Mouse (Mus musculus): Measurements from ENCODE around the gene Lmx1b. TPM values are rescaled to one million over a fixed set of nuclear protein-coding genes. Genes with fewer than 3 reads are reported as not detected.

Lmx1b gene
- polyA plus RNA-seq, 1 experiment from 2014 or later = not detected

DNA sequence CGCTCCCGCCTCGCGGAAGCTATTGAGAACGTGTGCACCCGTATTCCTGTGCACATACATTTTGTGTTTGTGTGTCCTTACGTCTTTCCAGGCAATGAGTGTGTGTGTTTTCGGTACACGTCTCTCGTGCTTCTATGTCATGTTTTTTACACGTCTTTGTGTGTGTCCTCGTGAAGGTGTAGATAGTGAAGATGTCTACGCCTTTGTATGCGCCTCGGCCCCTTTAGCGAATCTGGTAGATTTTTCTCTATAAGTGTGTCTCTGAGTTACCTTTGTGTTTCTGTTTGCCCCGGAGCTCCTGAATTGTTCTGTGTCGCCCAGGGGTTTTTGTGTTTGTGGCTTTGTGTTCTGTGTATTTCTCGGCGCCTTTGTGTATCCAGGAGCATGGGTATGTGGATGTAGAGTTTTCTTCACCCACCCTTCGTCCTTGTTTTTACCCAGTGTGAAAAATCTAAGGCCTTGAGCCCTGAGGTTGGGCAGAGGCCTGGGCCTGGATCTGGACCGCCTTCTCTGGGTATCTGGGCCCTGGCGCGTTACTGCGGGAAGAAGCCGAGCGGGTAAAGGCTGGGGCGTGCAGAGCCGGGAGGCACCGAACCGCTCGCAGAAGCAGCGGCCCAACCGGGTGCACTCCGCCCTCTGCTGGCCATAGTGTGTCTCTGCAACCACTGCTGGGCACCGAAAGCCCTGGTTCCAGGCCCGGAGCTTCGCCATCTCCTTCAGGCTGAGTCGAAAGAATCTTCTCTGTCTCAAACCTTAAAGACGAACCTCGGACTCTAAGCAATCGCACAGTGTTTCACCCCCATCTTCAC is 2.5 kb upstream of the Lmx1b start:
- H3K9me3 ChIP-seq (replicated peaks) = no peaks in the 10 kb centered on the region
- H3K4me3 ChIP-seq = no peak overlapping the region
- H3K9ac ChIP-seq = no peak overlapping the region
- WGBS (ENCODE audit: insufficient replicate concordance) = 4% methylated on average over 42 of the region's 42 CpGs
- H3K4me2 ChIP-seq = peak overlapping the region; percentile 2; the same call in 1 of the 2 replicates
- peaks cover 100% of the 10 kb centered on the region for H3K27me3 ChIP-seq (replicated peaks)
- ATAC-seq = no peak
- no peak overlapping the region for H3K27ac ChIP-seq
- no peaks in the 10 kb centered on the region for H3K36me3 ChIP-seq
- H3K4me1 ChIP-seq = peaks cover 7% of the 10 kb centered on the region; the same call in 1 of the 2 replicates

DNA sequence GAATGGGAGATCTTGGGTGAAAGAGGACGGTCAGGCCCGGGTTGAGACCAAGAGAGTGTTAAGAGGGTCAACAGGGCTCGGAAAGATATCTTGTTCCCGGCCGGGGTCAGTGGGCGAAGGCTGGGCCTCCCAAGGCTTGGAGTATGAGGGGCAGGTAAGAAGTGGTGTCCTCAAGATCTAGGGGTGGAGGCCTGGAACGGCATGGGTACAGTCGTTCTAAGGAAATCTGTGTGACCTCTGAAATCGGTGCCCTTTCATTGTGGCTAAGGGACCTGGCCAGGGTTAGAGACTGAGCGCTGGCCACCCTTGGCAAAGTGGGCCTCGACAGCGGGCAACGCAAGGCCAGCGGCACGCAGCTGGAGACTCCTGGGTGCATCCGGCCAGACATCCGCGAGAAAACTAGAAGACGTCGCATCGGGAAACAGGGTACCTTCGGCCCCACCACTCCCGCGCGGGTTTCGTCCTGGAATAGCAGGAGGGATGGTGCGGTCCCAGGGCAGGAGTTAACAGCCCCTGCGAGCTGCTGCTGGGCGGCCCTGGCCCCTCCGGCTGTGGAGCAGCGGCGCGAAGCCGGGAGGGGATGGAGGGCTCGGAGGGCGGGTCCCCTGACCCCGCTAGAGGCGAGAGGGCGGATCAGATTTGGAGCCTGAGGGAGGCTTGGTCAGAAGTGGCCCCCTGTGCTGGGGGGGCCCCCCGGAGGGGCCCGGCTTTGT is 1.7 kb upstream of the Lmx1b start:
- no peak overlapping the region for H3K27ac ChIP-seq
- H3K27me3 ChIP-seq (replicated peaks) = peaks cover 100% of the 10 kb centered on the region
- H3K4me2 ChIP-seq = peak overlapping the region; percentile 2; the same call in 1 of the 2 replicates
- H3K4me3 ChIP-seq = no peak overlapping the region
- H3K4me1 ChIP-seq = peaks cover 7% of the 10 kb centered on the region; the same call in 1 of the 2 replicates
- H3K9ac ChIP-seq = no peak overlapping the region
- WGBS (ENCODE audit: insufficient replicate concordance) = 3% methylated on average over 41 of the region's 41 CpGs
- H3K9me3 ChIP-seq (replicated peaks) = no peaks in the 10 kb centered on the region
- no peak for ATAC-seq
- H3K36me3 ChIP-seq = no peaks in the 10 kb centered on the region

DNA sequence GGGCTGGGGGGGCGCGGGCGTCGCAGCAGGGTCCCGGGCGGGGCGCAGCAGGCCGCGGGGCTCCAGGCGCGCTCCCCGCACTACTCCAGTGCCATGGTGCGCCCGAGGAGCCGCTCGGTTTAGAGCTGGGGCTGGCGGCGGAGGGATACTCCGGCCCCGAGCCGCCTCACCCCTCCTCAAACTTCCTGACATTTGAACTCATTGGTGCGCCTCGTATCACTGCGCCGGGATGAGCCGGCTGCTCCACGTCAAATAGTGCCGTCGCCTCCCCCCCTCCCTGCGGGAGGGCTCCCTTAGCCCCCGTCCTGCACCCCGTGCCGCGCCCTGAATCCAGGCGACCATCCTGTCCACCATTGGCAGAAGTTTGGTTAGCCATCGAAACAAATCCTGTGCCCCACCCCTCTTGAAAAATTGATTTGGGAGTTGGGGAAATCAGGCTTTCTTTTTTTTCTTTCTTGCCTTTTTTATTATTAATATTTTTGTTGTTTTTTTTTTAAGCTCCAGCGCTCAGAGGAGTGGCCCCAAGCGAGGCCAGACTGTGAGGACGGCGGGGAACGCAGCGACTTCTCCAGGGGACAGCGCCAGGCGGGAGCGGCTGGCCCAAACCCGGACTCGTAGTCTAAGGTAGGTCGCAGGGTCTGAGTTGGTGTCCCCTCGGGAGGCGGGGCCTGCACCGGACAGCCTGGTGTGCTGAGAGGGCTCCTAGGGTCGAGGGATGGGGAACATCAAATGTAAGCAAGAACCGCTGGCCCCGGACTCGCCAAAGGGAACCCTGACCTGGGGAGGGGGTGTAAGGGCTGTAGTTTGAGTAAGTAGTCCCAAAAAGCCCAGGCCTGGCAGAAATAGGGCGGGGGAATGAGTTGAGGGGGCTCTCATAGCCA is 907 bp upstream of the Lmx1b start:
- peaks cover 7% of the 10 kb centered on the region; the same call in 1 of the 2 replicates for H3K4me1 ChIP-seq
- H3K27ac ChIP-seq = no peak overlapping the region
- peaks cover 100% of the 10 kb centered on the region for H3K27me3 ChIP-seq (replicated peaks)
- H3K9me3 ChIP-seq (replicated peaks) = no peaks in the 10 kb centered on the region
- peak overlapping the region; percentile 47 for H3K4me3 ChIP-seq
- ATAC-seq = no peak
- whole genome bisulfite sequencing (ENCODE audit: insufficient replicate concordance) = 2% methylated on average over 53 of the region's 56 CpGs
- H3K9ac ChIP-seq = no peak overlapping the region
- peak overlapping the region; percentile 51 for H3K4me2 ChIP-seq
- H3K36me3 ChIP-seq = no peaks in the 10 kb centered on the region

DNA sequence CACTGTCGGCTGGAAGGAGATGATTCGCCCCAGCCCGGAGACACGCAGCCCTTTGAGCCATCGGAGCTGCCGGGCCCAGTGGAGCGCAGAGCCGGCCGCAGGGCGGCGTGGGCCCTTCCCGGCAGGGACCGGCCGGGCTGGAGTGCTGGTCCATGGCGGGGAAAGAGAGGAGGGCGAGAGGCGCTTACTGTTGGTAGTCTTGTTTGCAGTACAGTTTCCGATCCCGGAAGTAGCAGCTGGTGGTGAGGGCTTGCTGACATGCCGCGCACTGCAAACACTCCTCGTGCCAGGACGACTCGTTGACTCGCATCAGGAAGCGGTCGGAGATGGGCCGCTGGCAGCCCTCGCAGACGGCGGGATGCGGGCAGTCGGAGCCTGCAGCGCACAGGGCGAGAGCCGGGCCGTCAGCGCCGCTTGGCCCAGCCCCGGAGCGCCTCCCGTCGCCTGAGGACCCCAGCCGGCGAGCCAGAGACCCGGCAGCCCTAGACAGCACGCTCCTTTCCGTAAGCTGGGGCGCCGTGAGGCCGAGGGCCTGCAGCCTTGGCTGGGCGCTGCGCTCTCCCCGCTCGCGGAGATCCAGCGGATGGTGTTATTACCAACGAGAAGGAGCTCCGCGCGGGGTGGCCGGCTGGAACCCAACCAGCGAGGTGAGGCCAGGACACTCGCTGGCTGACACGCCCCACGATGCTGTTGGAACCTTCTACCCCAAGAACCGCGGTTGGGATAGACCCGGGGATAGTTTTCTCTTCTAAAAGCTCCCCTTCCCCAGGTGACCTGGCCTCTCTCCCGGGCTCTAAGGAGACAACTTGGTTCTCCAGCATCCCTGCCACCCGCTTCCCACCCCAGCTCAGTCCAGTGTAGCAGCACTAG is 775 bp downstream of the Lmx1b start:
- Histone ChIP-seq H3K36me3 (no peaks in the 10 kb centered on the region), H3K4me1 (peaks cover 7% of the 10 kb centered on the region; the same call in 1 of the 2 replicates), H3K9ac (no peak overlapping the region), H3K4me2 (peak overlapping the region; percentile 43), H3K27me3 (replicated peaks) (peaks cover 100% of the 10 kb centered on the region), H3K27ac (no peak overlapping the region), H3K9me3 (replicated peaks) (no peaks in the 10 kb centered on the region), H3K4me3 (peak overlapping the region; percentile 5)
- 0 out of 2 replicates have a peak, but pooled peaks have one; percentile 35 for ATAC-seq
- WGBS (ENCODE audit: insufficient replicate concordance) = 2% methylated on average over 70 of the region's 71 CpGs

DNA sequence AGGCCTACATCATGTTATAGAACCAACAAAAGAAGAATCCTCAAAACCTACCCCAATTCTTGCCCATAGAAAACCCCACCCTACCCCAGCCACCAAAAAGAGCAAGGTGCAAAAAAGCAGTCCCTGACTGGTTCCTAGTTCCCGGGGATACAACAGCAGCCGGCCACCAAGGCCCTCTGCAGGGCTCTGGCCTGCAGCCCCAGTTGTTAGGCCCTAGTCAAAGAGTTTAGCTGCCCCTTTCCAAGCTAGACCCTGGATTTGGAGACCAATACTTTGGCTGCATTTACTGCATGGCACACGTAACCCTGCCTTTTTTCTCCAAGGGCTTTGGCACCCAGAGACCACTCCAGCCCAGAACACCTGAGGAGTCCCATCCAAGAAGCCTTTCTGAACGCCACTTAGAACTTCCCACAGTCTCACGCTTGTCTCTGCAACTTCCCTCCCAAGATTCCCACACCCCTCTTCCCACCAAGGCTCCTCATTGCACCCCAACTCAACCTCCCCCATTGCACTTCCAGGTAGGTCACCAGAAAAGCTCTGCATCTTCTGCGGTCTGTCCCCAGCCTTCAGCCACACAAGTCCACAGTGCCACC is 2.1 kb downstream of the Lmx1b start:
- no peak for ATAC-seq
- H3K27ac ChIP-seq = no peak overlapping the region
- H3K4me1 ChIP-seq = peaks cover 7% of the 10 kb centered on the region; the same call in 1 of the 2 replicates
- peaks cover 100% of the 10 kb centered on the region for H3K27me3 ChIP-seq (replicated peaks)
- WGBS (ENCODE audit: insufficient replicate concordance) = 19% methylated on average over 6 of the region's 6 CpGs
- H3K4me2 ChIP-seq = no peak overlapping the region
- H3K4me3 ChIP-seq = no peak overlapping the region
- H3K9me3 ChIP-seq (replicated peaks) = no peaks in the 10 kb centered on the region
- H3K36me3 ChIP-seq = no peaks in the 10 kb centered on the region
- no peak overlapping the region for H3K9ac ChIP-seq

DNA sequence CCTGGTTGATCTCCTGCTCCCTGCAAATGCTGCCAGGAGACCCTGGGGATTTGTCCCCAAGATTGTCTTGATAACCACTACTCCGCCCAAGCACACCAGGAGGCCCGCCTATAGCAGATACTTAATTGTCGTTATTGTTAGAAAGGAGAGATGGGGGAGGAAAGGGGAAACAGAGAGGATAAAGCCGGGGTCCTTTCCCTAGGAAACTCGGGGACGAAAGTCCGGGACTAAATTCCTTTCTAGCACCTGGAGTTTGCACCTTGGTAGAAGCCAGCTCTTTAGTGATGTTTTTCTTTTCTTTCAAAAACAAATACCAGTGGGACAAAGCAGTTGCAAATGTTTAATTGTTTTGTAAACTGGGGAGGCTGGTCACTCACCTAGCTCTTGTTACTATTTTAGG is 3.0 kb downstream of the Lmx1b start:
- ATAC-seq = no peak
- no peak overlapping the region for H3K4me2 ChIP-seq
- H3K4me3 ChIP-seq = no peak overlapping the region
- H3K9me3 ChIP-seq (replicated peaks) = no peaks in the 10 kb centered on the region
- H3K36me3 ChIP-seq = no peaks in the 10 kb centered on the region
- 4% methylated on average over 7 of the region's 7 CpGs for WGBS (ENCODE audit: insufficient replicate concordance)
- H3K9ac ChIP-seq = no peak overlapping the region
- H3K27ac ChIP-seq = no peak overlapping the region
- peaks cover 100% of the 10 kb centered on the region for H3K27me3 ChIP-seq (replicated peaks)
- peaks cover 7% of the 10 kb centered on the region; the same call in 1 of the 2 replicates for H3K4me1 ChIP-seq

DNA sequence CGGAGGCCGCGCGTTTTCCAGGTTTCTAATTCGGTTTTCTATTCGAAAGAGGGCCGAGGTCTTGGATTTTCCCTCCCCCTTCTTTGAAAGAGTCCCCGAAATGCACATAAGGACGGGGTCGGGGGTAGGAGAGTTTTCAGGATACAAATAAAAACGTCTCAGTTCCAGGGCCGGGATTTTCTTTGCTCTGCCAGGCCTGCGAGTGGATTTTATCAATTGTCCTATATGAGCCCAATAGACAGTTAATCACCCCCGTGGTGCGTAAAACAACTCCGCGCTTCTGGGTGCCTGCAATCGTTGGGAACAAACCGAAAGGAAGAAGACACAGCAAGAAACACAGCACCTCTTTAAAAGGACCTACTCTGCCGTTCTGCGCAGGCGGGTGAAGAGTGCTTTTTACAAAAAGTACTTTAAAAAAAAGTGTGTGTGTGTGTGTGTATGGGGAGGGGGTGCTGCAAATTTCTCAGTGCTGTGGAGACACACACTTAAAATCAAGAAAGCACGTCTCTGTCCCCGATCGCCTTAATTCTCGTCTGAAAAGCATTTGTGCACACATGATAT is 3.6 kb downstream of the Lmx1b start:
- H3K9ac ChIP-seq = no peak overlapping the region
- H3K9me3 ChIP-seq (replicated peaks) = no peaks in the 10 kb centered on the region
- 0 out of 2 replicates have a peak, but pooled peaks cover 7% of the 10 kb centered on the region for H3K4me1 ChIP-seq
- no peak overlapping the region for H3K27ac ChIP-seq
- peaks cover 100% of the 10 kb centered on the region for H3K27me3 ChIP-seq (replicated peaks)
- H3K4me3 ChIP-seq = no peak overlapping the region
- 0 out of 2 replicates have a peak overlapping the region, but pooled peaks have one; percentile 3 for H3K4me2 ChIP-seq
- ATAC-seq = no peak
- WGBS (ENCODE audit: insufficient replicate concordance) = 2% methylated on average over 26 of the region's 26 CpGs
- H3K36me3 ChIP-seq = no peaks in the 10 kb centered on the region

DNA sequence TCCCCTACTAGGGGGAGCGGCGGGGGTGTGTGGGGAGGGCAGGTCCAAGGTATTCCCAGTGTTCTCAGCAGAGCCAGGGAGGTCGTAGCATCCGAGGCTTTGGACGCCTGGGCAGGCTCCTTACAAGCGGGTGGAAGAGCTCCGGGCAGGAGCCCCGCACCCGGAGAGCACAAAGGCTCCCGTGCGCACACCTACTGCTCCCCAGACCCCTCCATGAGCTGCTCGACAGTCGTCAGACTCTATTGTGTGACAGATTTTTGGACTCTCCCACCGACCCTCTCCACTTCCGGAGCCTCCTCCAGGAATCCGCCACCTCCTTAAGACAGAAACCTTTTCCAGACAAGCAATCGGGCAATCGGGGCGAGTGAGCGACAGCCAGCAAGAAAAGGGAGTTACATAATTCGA is 4.2 kb downstream of the Lmx1b start:
- Histone ChIP-seq H3K27me3 (replicated peaks) (peaks cover 100% of the 10 kb centered on the region), H3K9ac (no peak overlapping the region), H3K36me3 (no peaks in the 10 kb centered on the region), H3K4me2 (no peak overlapping the region), H3K4me1 (0 out of 2 replicates have a peak, but pooled peaks cover 7% of the 10 kb centered on the region), H3K4me3 (no peak overlapping the region), H3K9me3 (replicated peaks) (no peaks in the 10 kb centered on the region), H3K27ac (no peak overlapping the region)
- ATAC-seq = no peak
- 6% methylated on average over 21 of the region's 21 CpGs for WGBS (ENCODE audit: insufficient replicate concordance)

DNA sequence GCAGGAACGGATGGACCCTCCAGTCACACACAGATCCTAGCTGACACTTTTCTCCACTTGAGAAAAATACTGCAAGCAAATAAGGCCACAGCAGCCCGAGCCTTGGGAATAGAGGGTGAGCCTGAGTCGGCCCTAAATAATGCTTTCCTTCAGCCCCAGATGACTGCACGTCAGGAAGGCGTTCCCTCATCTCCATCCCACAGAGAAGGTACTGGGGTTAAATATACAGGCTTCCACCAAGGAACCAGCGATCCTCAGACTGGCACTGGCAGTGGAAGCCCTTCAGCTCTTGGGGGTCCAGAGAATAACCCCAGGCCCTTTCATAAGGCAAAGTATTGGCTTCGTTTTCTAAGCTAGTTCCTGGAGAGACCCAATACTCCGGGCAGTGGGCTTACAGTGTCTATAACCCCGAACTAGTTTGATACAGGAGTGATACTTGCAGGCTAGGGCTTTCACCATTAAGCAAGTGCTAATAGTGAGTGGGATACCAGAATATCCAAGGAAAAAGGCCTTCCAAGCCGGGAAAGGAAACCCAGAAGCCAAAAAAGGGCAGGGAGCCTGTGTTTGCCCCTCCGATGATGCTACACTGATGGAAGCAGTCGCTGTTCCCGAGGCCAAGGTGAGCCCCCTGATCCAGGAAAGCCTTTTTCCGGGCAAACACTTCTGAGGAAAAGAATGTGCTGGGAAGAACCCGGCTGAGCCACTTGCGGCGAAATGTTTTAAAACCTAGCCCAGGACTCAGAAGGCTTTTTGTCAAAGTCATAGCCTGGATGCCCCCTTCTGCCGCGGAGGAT is 4.8 kb downstream of the Lmx1b start:
- H3K27ac ChIP-seq = no peak overlapping the region
- H3K4me3 ChIP-seq = no peak overlapping the region
- H3K27me3 ChIP-seq (replicated peaks) = peaks cover 100% of the 10 kb centered on the region
- H3K36me3 ChIP-seq = no peaks in the 10 kb centered on the region
- H3K4me1 ChIP-seq = 0 out of 2 replicates have a peak, but pooled peaks cover 7% of the 10 kb centered on the region
- H3K4me2 ChIP-seq = no peak overlapping the region
- ATAC-seq = no peak
- no peak overlapping the region for H3K9ac ChIP-seq
- H3K9me3 ChIP-seq (replicated peaks) = no peaks in the 10 kb centered on the region
- WGBS (ENCODE audit: insufficient replicate concordance) = 3% methylated on average over 19 of the region's 19 CpGs

Measured in liver, embryonic 12.5 days (tissue).